Comparison of ENCODE assay signal across 22 mouse cellular contexts in genomic region chr9:108198621-108199020, GRCm38 (mm10). TPM values are rescaled to one million over a fixed set of nuclear protein-coding genes. Genes with fewer than 3 reads are reported as not detected.
DNase-seq lines count a peak whose midpoint lies in the region; ATAC-seq lines count a peak whose summit lies in the region.
"Had no signal": no experiment of that assay in that cellular context is flagged by ENCODE, and none has a peak within 500 bp of the region (broad histone marks: within the 10 kb centered on the region; RNA-seq: fewer than 3 reads in every experiment).

No protein-coding gene starts in this region.

- H3K36me3 ChIP-seq in kidney, embryonic 16.5 days (ENCODE audit: insufficient read depth, low read length), result no peaks in the 10 kb centered on the region
- H3K36me3 ChIP-seq in midbrain, embryonic 13.5 days, result no peaks in the 10 kb centered on the region
- H3K36me3 ChIP-seq in midbrain, embryonic 10.5 days, result no peaks in the 10 kb centered on the region
- H3K36me3 ChIP-seq: embryonic facial prominence, embryonic 15.5 days; forebrain, embryonic 10.5 days; heart, embryonic 10.5 days; hindbrain, embryonic 12.5 days had no signal

- no peak overlapping the region for H3K4me2 ChIP-seq in kidney, embryonic 16.5 days (replicated peaks; ENCODE audit: low read depth, low read length)
- H3K4me2 ChIP-seq in midbrain, embryonic 13.5 days (replicated peaks), result no peak overlapping the region
- H3K4me2 ChIP-seq: embryonic facial prominence, embryonic 15.5 days; hindbrain, embryonic 12.5 days had no signal

- WGBS in kidney, embryonic 16.5 days, result 65% methylated on average over 4 of the region's 4 CpGs
- 40% methylated on average over 4 of the region's 4 CpGs for WGBS in midbrain, embryonic 13.5 days
- 65% methylated on average over 4 of the region's 4 CpGs for WGBS in midbrain, embryonic 10.5 days

- peaks cover 15% of the 10 kb centered on the region for H3K4me1 ChIP-seq in kidney, embryonic 16.5 days (ENCODE audit: insufficient read depth, low read length)
- H3K4me1 ChIP-seq in midbrain, embryonic 13.5 days (replicated peaks), result peaks cover 22% of the 10 kb centered on the region
- H3K4me1 ChIP-seq in midbrain, embryonic 10.5 days, result peaks cover 35% of the 10 kb centered on the region

- no peaks in the 10 kb centered on the region for H3K9me3 ChIP-seq in kidney, embryonic 16.5 days (ENCODE audit: low read length)
- H3K9me3 ChIP-seq in midbrain, embryonic 13.5 days, result no peaks in the 10 kb centered on the region
- no peaks in the 10 kb centered on the region for H3K9me3 ChIP-seq in midbrain, embryonic 10.5 days (replicated peaks)
- H3K9me3 ChIP-seq: embryonic facial prominence, embryonic 15.5 days; forebrain, embryonic 10.5 days; heart, embryonic 10.5 days; hindbrain, embryonic 12.5 days had no signal

- peak; percentile 21 for DNase-seq in cerebellum, adult 9-11 months
- peak; percentile 45 for DNase-seq in kidney, postnatal 14 days
- no peak for DNase-seq in midbrain, embryonic 10.5 days (ENCODE audit: low spot score)
- no peak for DNase-seq in layer of hippocampus, adult 11-12 months (ENCODE audit: low spot score)
- DNase-seq: adrenal gland, adult 2 months; adrenal gland, postnatal 25 days; cerebellum, postnatal 14 days; embryo, embryonic 11 days; heart, adult 18-20 months; heart, postnatal 10 days; heart, postnatal 4 days had no signal

- no peak for ATAC-seq in cerebellum, adult (ENCODE audit: insufficient number of reproducible peaks, low FRiP score, low TSS enrichment)
- ATAC-seq in kidney, embryonic 16.5 days (ENCODE audit: low FRiP score, low TSS enrichment), result no peak
- ATAC-seq in midbrain, embryonic 13.5 days, result no peak
- ATAC-seq: forebrain, embryonic 14.5 days; hindbrain, embryonic 16.5 days had no signal

- H3K4me3 ChIP-seq in kidney, embryonic 16.5 days (ENCODE audit: low read length), result no peak overlapping the region
- H3K4me3 ChIP-seq in midbrain, embryonic 13.5 days (replicated peaks), result no peak overlapping the region
- no peak overlapping the region for H3K4me3 ChIP-seq in midbrain, embryonic 10.5 days
- H3K4me3 ChIP-seq: embryonic facial prominence, embryonic 15.5 days; erythroblast, embryonic 14.5 days; forebrain, embryonic 10.5 days; heart, embryonic 10.5 days; hindbrain, embryonic 12.5 days had no signal

- no peak overlapping the region for H3K27ac ChIP-seq in kidney, embryonic 16.5 days (ENCODE audit: low read length)
- H3K27ac ChIP-seq in midbrain, embryonic 13.5 days, result no peak overlapping the region
- no peak overlapping the region for H3K27ac ChIP-seq in midbrain, embryonic 10.5 days (replicated peaks)
- H3K27ac ChIP-seq: embryonic facial prominence, embryonic 15.5 days; forebrain, embryonic 10.5 days; heart, embryonic 10.5 days; hindbrain, embryonic 12.5 days had no signal

- H3K27me3 ChIP-seq in kidney, embryonic 16.5 days (ENCODE audit: insufficient read depth, low read length), result no peaks in the 10 kb centered on the region
- no peaks in the 10 kb centered on the region for H3K27me3 ChIP-seq in midbrain, embryonic 13.5 days
- H3K27me3 ChIP-seq in midbrain, embryonic 10.5 days (ENCODE audit: low read depth, poor library complexity, severe bottlenecking), result no peaks in the 10 kb centered on the region
- H3K27me3 ChIP-seq: CH12.LX; embryonic facial prominence, embryonic 15.5 days; hindbrain, embryonic 12.5 days had no signal

- H3K9ac ChIP-seq in kidney, embryonic 16.5 days (replicated peaks; ENCODE audit: low read length), result no peak overlapping the region
- 0 out of 2 replicates have a peak overlapping the region, but pooled peaks have one; percentile 12 for H3K9ac ChIP-seq in midbrain, embryonic 13.5 days (replicated peaks)
- H3K9ac ChIP-seq: embryonic facial prominence, embryonic 15.5 days; hindbrain, embryonic 12.5 days had no signal

RNA-seq across cellular contexts. Expression of gene Bsn, which starts 8.4 kb away (rescaled TPM):
- polyA plus RNA-seq in kidney, embryonic 16.5 days (2015; fragmentation: Nextera tagmentation; extraction: Ambion mirVana), result 0.64 and 0.67 TPM in 2 replicates
- 7.1 and 8.0 TPM in 2 replicates for polyA plus RNA-seq in midbrain, embryonic 13.5 days (2015; fragmentation: Nextera tagmentation; extraction: Ambion mirVana)
- 1.1 and 1.7 TPM in 2 replicates for polyA plus RNA-seq in midbrain, embryonic 10.5 days (2016; fragmentation: Nextera tagmentation; extraction: Ambion mirVana)

Comparison
In these comparisons a context has a peak if more than half of its experiments do, and no peak if none do; other contexts are left out.
1. DNase-seq: peak in cerebellum, adult 9-11 months (single experiment) and kidney, postnatal 14 days (single experiment); none in midbrain, embryonic 10.5 days (single experiment) and layer of hippocampus, adult 11-12 months (single experiment).